Mouse (Mus musculus) B cell, adult 62 days (primary cell): ENCODE results near the gene Aasdh. TPM values are rescaled to one million over a fixed set of nuclear protein-coding genes. Genes with fewer than 3 reads are reported as not detected.

ENCODE experiments used
- total RNA-seq: library from RNA; stranded (reverse); gene quantifications from 4 replicates; pipeline ENCODE4 v1.2.4, GENCODE M21; 2023

Aasdh gene
- 24.9 to 37.6 TPM (median 30.8 TPM) in 4 replicates for total RNA-seq

DNA sequence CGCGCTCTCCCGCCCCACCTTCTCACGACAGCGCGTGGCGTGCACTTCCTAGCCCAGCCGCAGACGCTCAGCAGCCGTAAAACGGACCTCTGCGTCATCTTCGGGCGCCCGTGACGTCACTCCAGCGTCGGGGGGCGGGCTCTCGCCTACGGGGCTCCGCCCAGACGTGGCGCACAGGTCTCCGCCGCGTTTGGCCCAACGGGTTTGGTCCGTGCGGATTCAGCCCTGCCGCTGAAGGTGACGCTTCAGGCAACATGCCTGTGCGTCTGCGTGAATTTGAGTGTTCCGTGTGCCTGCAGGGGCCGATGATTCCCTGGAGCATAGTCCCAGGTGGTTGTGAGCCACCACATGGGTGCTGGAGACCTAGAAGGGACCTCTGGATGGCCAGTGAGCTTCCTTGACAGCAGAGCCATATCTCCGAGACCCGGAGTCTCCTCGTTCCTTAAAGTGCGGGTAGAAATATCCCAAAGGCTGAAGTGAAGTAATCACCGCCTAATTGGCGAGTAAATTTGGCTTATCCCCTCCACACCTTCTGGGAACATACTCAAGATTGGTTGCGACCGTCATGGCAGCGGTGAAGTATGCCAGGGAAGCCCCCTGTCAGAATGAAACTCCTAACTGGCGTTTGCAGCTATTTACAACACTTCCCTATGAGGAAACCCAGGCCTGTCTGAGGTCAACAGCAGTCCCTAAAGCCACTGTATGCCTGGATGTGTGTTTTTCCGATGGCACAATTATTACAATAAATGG lies at the start of gene Aasdh:
Aasdh (minus strand) TSS at position 110 of the 750 bp plus-strand sequence.

GRCm38 (mm10) chr5:76951106-76952027 lies 46.1 kb upstream of the Aasdh start, which contains the start of the genes Paics and Ppat:
Gene Paics, plus strand, starts transcription at chr5:76951307.
Gene Ppat, minus strand, starts transcription at chr5:76951578.

Other genes starting within 250 kb of the Aasdh start
- gene C530008M17Rik, start 249.0 kb downstream of the Aasdh start, total RNA-seq = 0.26 to 1.2 TPM (median 0.69 TPM) in 4 replicates
- gene Paics, start 45.8 kb upstream of the Aasdh start, total RNA-seq = 65.7 to 75.7 TPM (median 73.0 TPM) in 4 replicates
- gene Ppat, start 46.1 kb upstream of the Aasdh start, total RNA-seq = 18.0 to 21.7 TPM (median 19.8 TPM) in 4 replicates
- gene Srp72, start 69.2 kb upstream of the Aasdh start, total RNA-seq = 133 to 153 TPM (median 144 TPM) in 4 replicates
- gene Arl9, start 98.5 kb upstream of the Aasdh start, total RNA-seq = 1.3 to 4.2 TPM (median 3.3 TPM) in 3 of 4 replicates, not detected in the other
- gene Thegl, start 110.5 kb upstream of the Aasdh start, total RNA-seq = 0.31 to 0.76 TPM in 2 of 4 replicates, not detected in the others
- gene Hopx, start 209.6 kb upstream of the Aasdh start, total RNA-seq = 16.8 to 27.3 TPM (median 20.5 TPM) in 4 replicates